Mouse (Mus musculus) frontal cortex, postnatal 25 days (tissue): ENCODE measurements around the gene Slc25a26.

Experiments used
- DNase-seq, 2 experiments: peaks; one replicate each; pipeline ENCODE4 v3.0.0; 2022; ENCODE audit warnings: low spot score in 2 of 2

Gene Slc25a26

GRCm38 (mm10) chr6:94599016-94599415 lies 98.9 kb downstream of the Slc25a26 start:
- DNase-seq = no peak

- no peak for DNase-seq
Measured at GRCm38 (mm10) chr6:94601101-94601500, 101.0 kb downstream of the Slc25a26 start.

GRCm38 (mm10) chr6:94601811-94602210 lies 101.7 kb downstream of the Slc25a26 start:
- DNase-seq = no peak

GRCm38 (mm10) chr6:94604072-94604471 lies 103.9 kb downstream of the Slc25a26 start:
- no peak for DNase-seq

GRCm38 (mm10) chr6:94604546-94604945 lies 104.4 kb downstream of the Slc25a26 start:
- no peak for DNase-seq

GRCm38 (mm10) chr6:94613235-94613895 lies 113.2 kb downstream of the Slc25a26 start:
- no peak for DNase-seq

- DNase-seq = no peak
Measured at GRCm38 (mm10) chr6:94614346-94614745, 114.2 kb downstream of the Slc25a26 start.

GRCm38 (mm10) chr6:94615936-94616335 lies 115.8 kb downstream of the Slc25a26 start:
- no peak for DNase-seq

GRCm38 (mm10) chr6:94618671-94619070 lies 118.5 kb downstream of the Slc25a26 start:
- no peak for DNase-seq

- DNase-seq = no peak
Measured at GRCm38 (mm10) chr6:94620287-94620686, 120.2 kb downstream of the Slc25a26 start.

- DNase-seq = no peak
Measured at GRCm38 (mm10) chr6:94620801-94621301, 120.7 kb downstream of the Slc25a26 start.

GRCm38 (mm10) chr6:94622983-94623382 lies 122.9 kb downstream of the Slc25a26 start:
- DNase-seq = peak; percentile 63 to 66

GRCm38 (mm10) chr6:94624543-94624942 lies 124.4 kb downstream of the Slc25a26 start:
- no peak for DNase-seq

- no peak for DNase-seq
Measured at GRCm38 (mm10) chr6:94625896-94626295, 125.8 kb downstream of the Slc25a26 start.

GRCm38 (mm10) chr6:94626807-94627206 lies 126.7 kb downstream of the Slc25a26 start:
- DNase-seq = no peak

- DNase-seq = no peak
Measured at GRCm38 (mm10) chr6:94627714-94628595, 127.8 kb downstream of the Slc25a26 start.

GRCm38 (mm10) chr6:94628787-94629186 lies 128.7 kb downstream of the Slc25a26 start:
- no peak for DNase-seq

- no peak for DNase-seq
Measured at GRCm38 (mm10) chr6:94631051-94631778, 131.1 kb downstream of the Slc25a26 start.

- no peak for DNase-seq
Measured at GRCm38 (mm10) chr6:94631779-94632082, 131.6 kb downstream of the Slc25a26 start.

- DNase-seq = no peak
Measured at GRCm38 (mm10) chr6:94634274-94634673, 134.1 kb downstream of the Slc25a26 start.

- DNase-seq = no peak
Measured at GRCm38 (mm10) chr6:94634710-94635109, 134.6 kb downstream of the Slc25a26 start.

GRCm38 (mm10) chr6:94635343-94635742 lies 135.2 kb downstream of the Slc25a26 start:
- DNase-seq = no peak
